Mouse (Mus musculus) limb, embryonic 13.5 days (tissue): Measurements from ENCODE around the gene Sh3pxd2a. TPM values are rescaled to one million over a fixed set of nuclear protein-coding genes. Genes with fewer than 3 reads are reported as not detected.

Experiments used
- ATAC-seq: fragments of 200-750 bp; cut with Nextera tagmentation; 2 replicates; pipeline ENCODE4 v1.8.0; 2017; ENCODE audit warnings: low read depth, moderate number of reproducible peaks, moderate TSS enrichment; ENCODE audit not compliant: low FRiP score
- H3K27ac ChIP-seq: fragments of 300-500 bp; sonication (generic); 2 replicates; pipeline ENCODE4 v1.5.1; 2015; ENCODE audit warnings: inconsistent platforms, mild to moderate bottlenecking, moderate library complexity
- H3K27me3 ChIP-seq: fragments of 300-500 bp; sonication (generic); 2 replicates; pipeline ENCODE4 v1.6.1; 2015; ENCODE audit warnings: mild to moderate bottlenecking, inconsistent platforms
- H3K36me3 ChIP-seq: fragments of 300-500 bp; sonication (generic); 2 replicates; pipeline ENCODE4 v1.6.1; 2015; ENCODE audit warnings: inconsistent platforms, mild to moderate bottlenecking, moderate library complexity
- H3K4me1 ChIP-seq: fragments of 300-500 bp; sonication (generic); 2 replicates; pipeline ENCODE4 v1.6.1; 2015; ENCODE audit warnings: inconsistent platforms
- H3K4me2 ChIP-seq: fragments of 300-500 bp; sonication (generic); replicated peaks from 2 replicates; pipeline ENCODE4 v1.6.1; 2015; ENCODE audit warnings: inconsistent platforms, mild to moderate bottlenecking, moderate library complexity
- H3K4me3 ChIP-seq: fragments of 300-500 bp; sonication (generic); 2 replicates; pipeline ENCODE4 v1.5.1; 2015; ENCODE audit warnings: moderate library complexity, mild to moderate bottlenecking, inconsistent platforms
- H3K9ac ChIP-seq: fragments of 300-500 bp; sonication (generic); 2 replicates; pipeline ENCODE4 v1.6.1; 2015; ENCODE audit warnings: mild to moderate bottlenecking, inconsistent platforms
- H3K9me3 ChIP-seq: fragments of 300-500 bp; sonication (generic); 2 replicates; pipeline ENCODE4 v1.6.1; 2016; ENCODE audit warnings: inconsistent platforms
- WGBS: fragments of 180-500 bp; shearing (Covaris S2); methylation state at CpG from one replicate; pipeline ENCODE4 v1.1.7; 2015; 5-methylcytosine and 5-hydroxymethylcytosine counted together
- polyA plus RNA-seq: library from polyadenylated mRNA; unstranded; fragments of >200 nt; fragmentation: Nextera tagmentation; extraction: Ambion mirVana; gene quantifications from 2 replicates; pipeline ENCODE4 v1.2.1, GENCODE M21; 2015

Gene Sh3pxd2a
- polyA plus RNA-seq, 1 experiment from 2014 or later: 10.1 TPM

- Histone ChIP-seq H3K4me1 (peaks cover 10% of the 10 kb centered on the region), H3K4me3 (no peak overlapping the region), H3K9me3 (0 out of 2 replicates have a peak, but pooled peaks cover 3% of the 10 kb centered on the region), H3K4me2 (no peak overlapping the region), H3K27ac (no peak overlapping the region), H3K36me3 (peaks cover 12% of the 10 kb centered on the region), H3K27me3 (no peaks in the 10 kb centered on the region), H3K9ac (no peak overlapping the region; the same call in 1 of the 2 replicates)
- WGBS: 72% methylated on average over 3 of the region's 3 CpGs
- no peak for ATAC-seq
Observed at GRCm38 (mm10) chr19:47357297-47357696, 106.9 kb downstream of the Sh3pxd2a start.

GRCm38 (mm10) chr19:47356188-47356857, 107.9 kb downstream of the Sh3pxd2a start:
- H3K36me3 ChIP-seq: peaks cover 8% of the 10 kb centered on the region
- ATAC-seq: peak; percentile 62
- no peaks in the 10 kb centered on the region for H3K27me3 ChIP-seq
- no peak overlapping the region for H3K4me3 ChIP-seq
- 0 out of 2 replicates have a peak, but pooled peaks cover 3% of the 10 kb centered on the region for H3K9me3 ChIP-seq
- WGBS: 20% methylated on average over 6 of the region's 6 CpGs
- H3K4me1 ChIP-seq: peaks cover 10% of the 10 kb centered on the region
- H3K27ac ChIP-seq: no peak overlapping the region
- no peak overlapping the region for H3K9ac ChIP-seq
- H3K4me2 ChIP-seq: no peak overlapping the region

- peaks cover 6% of the 10 kb centered on the region for H3K4me1 ChIP-seq
- no peak overlapping the region for H3K9ac ChIP-seq
- H3K27ac ChIP-seq: no peak overlapping the region
- H3K4me2 ChIP-seq: no peak overlapping the region
- H3K27me3 ChIP-seq: no peaks in the 10 kb centered on the region
- 85% methylated on average over 8 of the region's 8 CpGs for WGBS
- H3K4me3 ChIP-seq: no peak overlapping the region
- H3K9me3 ChIP-seq: 0 out of 2 replicates have a peak, but pooled peaks cover 3% of the 10 kb centered on the region
- no peak for ATAC-seq
- H3K36me3 ChIP-seq: peaks cover 8% of the 10 kb centered on the region
Observed at GRCm38 (mm10) chr19:47354456-47354855, 109.7 kb downstream of the Sh3pxd2a start.

- no peak for ATAC-seq
- Histone ChIP-seq H3K9me3 (0 out of 2 replicates have a peak, but pooled peaks cover 3% of the 10 kb centered on the region), H3K4me2 (no peak overlapping the region), H3K4me1 (peaks cover 11% of the 10 kb centered on the region), H3K27ac (no peak overlapping the region), H3K9ac (no peak overlapping the region), H3K27me3 (peaks cover 14% of the 10 kb centered on the region), H3K36me3 (peaks cover 4% of the 10 kb centered on the region), H3K4me3 (no peak overlapping the region)
- 75% methylated on average over 8 of the region's 8 CpGs for WGBS
Observed at GRCm38 (mm10) chr19:47349043-47349442, 115.2 kb downstream of the Sh3pxd2a start.

- Histone ChIP-seq H3K36me3 (no peaks in the 10 kb centered on the region), H3K4me3 (no peak overlapping the region), H3K27me3 (peaks cover 20% of the 10 kb centered on the region), H3K9ac (no peak overlapping the region), H3K9me3 (no peaks in the 10 kb centered on the region), H3K4me1 (peaks cover 16% of the 10 kb centered on the region), H3K27ac (no peak overlapping the region), H3K4me2 (no peak overlapping the region)
- no peak for ATAC-seq
- 83% methylated on average over 13 of the region's 14 CpGs for WGBS
Observed at GRCm38 (mm10) chr19:47348395-47349016, 115.7 kb downstream of the Sh3pxd2a start.

- H3K4me3 ChIP-seq: no peak overlapping the region
- ATAC-seq: no peak
- 61% methylated on average over 7 of the region's 7 CpGs for WGBS
- H3K4me1 ChIP-seq: peaks cover 25% of the 10 kb centered on the region
- no peak overlapping the region for H3K9ac ChIP-seq
- H3K36me3 ChIP-seq: no peaks in the 10 kb centered on the region
- H3K27me3 ChIP-seq: peaks cover 33% of the 10 kb centered on the region
- no peak overlapping the region for H3K4me2 ChIP-seq
- no peaks in the 10 kb centered on the region for H3K9me3 ChIP-seq
- 0 out of 2 replicates have a peak overlapping the region, but pooled peaks have one; percentile 3 for H3K27ac ChIP-seq
Observed at GRCm38 (mm10) chr19:47347021-47347643, 117.1 kb downstream of the Sh3pxd2a start.

- H3K4me3 ChIP-seq: no peak overlapping the region
- 64% methylated on average over 8 of the region's 8 CpGs for WGBS
- peaks cover 38% of the 10 kb centered on the region for H3K27me3 ChIP-seq
- no peaks in the 10 kb centered on the region for H3K9me3 ChIP-seq
- ATAC-seq: no peak
- no peak overlapping the region for H3K4me2 ChIP-seq
- H3K36me3 ChIP-seq: no peaks in the 10 kb centered on the region
- no peak overlapping the region for H3K27ac ChIP-seq
- peaks cover 25% of the 10 kb centered on the region for H3K4me1 ChIP-seq
- H3K9ac ChIP-seq: no peak overlapping the region
Observed at GRCm38 (mm10) chr19:47346606-47347005, 117.6 kb downstream of the Sh3pxd2a start.

GRCm38 (mm10) chr19:47345851-47346568, 118.2 kb downstream of the Sh3pxd2a start:
- WGBS: 66% methylated on average over 6 of the region's 6 CpGs
- H3K9ac ChIP-seq: no peak overlapping the region
- H3K27me3 ChIP-seq: peaks cover 40% of the 10 kb centered on the region
- H3K36me3 ChIP-seq: no peaks in the 10 kb centered on the region
- ATAC-seq: no peak
- peaks cover 25% of the 10 kb centered on the region for H3K4me1 ChIP-seq
- H3K27ac ChIP-seq: no peak overlapping the region
- H3K4me2 ChIP-seq: no peak overlapping the region
- H3K4me3 ChIP-seq: no peak overlapping the region
- H3K9me3 ChIP-seq: no peaks in the 10 kb centered on the region

- Histone ChIP-seq H3K27ac (no peak overlapping the region), H3K9me3 (no peaks in the 10 kb centered on the region), H3K36me3 (no peaks in the 10 kb centered on the region), H3K27me3 (peaks cover 40% of the 10 kb centered on the region), H3K9ac (peak overlapping the region; percentile 65), H3K4me2 (peak overlapping the region; percentile 78), H3K4me1 (peaks cover 36% of the 10 kb centered on the region), H3K4me3 (peak overlapping the region; percentile 45)
- ATAC-seq: 0 out of 2 replicates have a peak, but pooled peaks have one; percentile 16
- WGBS: 2% methylated on average over 39 of the region's 39 CpGs
Observed at GRCm38 (mm10) chr19:47343422-47343821, 120.8 kb downstream of the Sh3pxd2a start.

GRCm38 (mm10) chr19:47339165-47339564, 125.0 kb downstream of the Sh3pxd2a start:
- H3K27me3 ChIP-seq: peaks cover 27% of the 10 kb centered on the region
- no peaks in the 10 kb centered on the region for H3K9me3 ChIP-seq
- peaks cover 49% of the 10 kb centered on the region for H3K4me1 ChIP-seq
- ATAC-seq: 0 out of 2 replicates have a peak, but pooled peaks have one; percentile 4
- H3K4me3 ChIP-seq: peak overlapping the region; percentile 40
- H3K27ac ChIP-seq: no peak overlapping the region
- peak overlapping the region; percentile 71 for H3K4me2 ChIP-seq
- under 1% methylated on average over 17 of the region's 17 CpGs for WGBS
- H3K36me3 ChIP-seq: no peaks in the 10 kb centered on the region
- H3K9ac ChIP-seq: peak overlapping the region; percentile 60; the same call in 1 of the 2 replicates

- Histone ChIP-seq H3K4me2 (peak overlapping the region; percentile 71), H3K36me3 (no peaks in the 10 kb centered on the region), H3K4me3 (peak overlapping the region; percentile 40), H3K9me3 (no peaks in the 10 kb centered on the region), H3K27ac (no peak overlapping the region), H3K4me1 (peaks cover 48% of the 10 kb centered on the region), H3K9ac (peak overlapping the region; percentile 60; the same call in 1 of the 2 replicates), H3K27me3 (peaks cover 22% of the 10 kb centered on the region)
- WGBS: 36% methylated on average over 24 of the region's 24 CpGs
- 0 out of 2 replicates have a peak, but pooled peaks have one; percentile 33 for ATAC-seq
Observed at GRCm38 (mm10) chr19:47338396-47339164, 125.6 kb downstream of the Sh3pxd2a start.
